Mouse (Mus musculus): ENCODE results near the gene BC051142. TPM values are rescaled to one million over a fixed set of nuclear protein-coding genes. Genes with fewer than 3 reads are reported as not detected.

The BC051142 gene
- polyA plus RNA-seq (2012; rRNA removed; ENCODE audit: low replicate concordance) = 0.99 and 1.6 TPM in 2 replicates

DNA sequence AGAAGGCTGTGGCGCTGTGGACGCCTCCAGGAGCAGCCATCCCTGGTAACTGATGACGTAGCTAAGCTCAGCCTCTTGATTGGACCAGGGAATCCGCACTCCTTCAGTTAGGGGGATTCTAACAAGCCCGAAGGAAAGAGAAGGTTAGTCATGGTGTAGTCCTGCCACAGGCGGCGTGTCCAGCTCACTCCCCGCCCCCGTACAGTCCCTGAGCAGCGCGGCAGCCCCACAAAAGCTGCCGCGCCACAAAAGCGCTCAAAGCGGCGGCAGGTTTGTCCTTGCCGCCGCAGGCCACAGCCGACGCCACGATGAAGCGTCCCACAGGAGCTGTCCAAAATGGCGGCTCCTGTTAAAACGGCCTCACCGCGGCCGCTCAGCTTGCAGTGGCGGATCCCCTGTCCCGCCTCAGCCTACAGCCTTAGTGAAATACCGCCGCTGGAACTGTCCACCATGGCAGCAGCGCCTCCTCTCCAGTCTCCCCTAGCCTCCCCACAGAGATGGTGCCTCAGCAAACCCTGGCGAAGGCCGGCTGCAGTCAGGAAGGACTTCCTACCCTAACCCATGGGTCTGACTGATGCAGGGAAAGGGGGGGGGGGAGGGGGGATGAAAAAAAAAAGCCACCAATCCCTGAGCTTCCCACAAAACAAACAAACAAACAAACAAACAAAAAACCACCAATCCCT lies at the start of gene BC051142:
BC051142 (plus strand) TSS at position 110 of the 683 bp plus-strand sequence.

DNA sequence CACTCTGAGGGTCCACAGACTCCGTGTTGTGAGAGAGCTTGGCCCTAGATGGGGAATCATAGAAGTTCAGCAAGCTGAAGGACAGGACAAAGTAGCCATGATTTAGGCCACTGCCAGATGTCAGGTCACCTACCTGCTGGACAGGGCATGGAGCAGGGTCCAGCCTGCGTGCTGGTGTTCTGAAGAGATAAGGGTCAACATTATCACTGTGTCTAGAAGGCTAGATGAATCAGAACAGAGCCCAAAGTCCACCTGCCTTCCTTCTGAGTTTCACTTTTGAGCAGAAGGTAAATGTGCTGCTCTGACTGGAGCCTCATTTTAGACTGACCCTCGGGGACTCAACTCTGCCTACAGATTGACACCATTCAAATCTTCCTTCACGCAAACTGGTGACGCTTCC lies 44.1 kb upstream of the BC051142 start, which contains the start of gene Btnl2:
Btnl2 (plus strand) TSS at position 284 of the 400 bp plus-strand sequence.

GRCm38 (mm10) chr17:34376847-34377246 lies 21.8 kb upstream of the BC051142 start, which contains the start of gene Btnl1:
Gene Btnl1 (plus strand): TSS chr17:34377132.

GRCm38 (mm10) chr17:34477238-34478013 lies 78.8 kb downstream of the BC051142 start, which contains the start of gene Btnl4:
Gene Btnl4 (minus strand): TSS chr17:34477318.

Other genes starting within 250 kb of the BC051142 start
- 243 and 276 TPM in 2 replicates for gene H2-DMb1, start 245.7 kb upstream of the BC051142 start, polyA plus RNA-seq (2012; rRNA removed; ENCODE audit: low replicate concordance)
- 81.6 and 135 TPM in 2 replicates for gene Tap1, start 211.3 kb upstream of the BC051142 start, polyA plus RNA-seq (2012; rRNA removed; ENCODE audit: low replicate concordance)
- gene Psmb9, start 211.1 kb upstream of the BC051142 start, polyA plus RNA-seq (2012; rRNA removed; ENCODE audit: low replicate concordance) = 108 and 188 TPM in 2 replicates
- 204 and 242 TPM in 2 replicates for gene Psmb8, start 201.1 kb upstream of the BC051142 start, polyA plus RNA-seq (2012; rRNA removed; ENCODE audit: low replicate concordance)
- gene Tap2, start 195.3 kb upstream of the BC051142 start, polyA plus RNA-seq (2012; rRNA removed; ENCODE audit: low replicate concordance) = 74.2 and 121 TPM in 2 replicates
- 117 and 123 TPM in 2 replicates for gene H2-Ob, start 159.9 kb upstream of the BC051142 start, polyA plus RNA-seq (2012; rRNA removed; ENCODE audit: low replicate concordance)
- gene H2-Ab1, start 141.1 kb upstream of the BC051142 start, polyA plus RNA-seq (2012; rRNA removed; ENCODE audit: low replicate concordance) = 2,992 and 3,635 TPM in 2 replicates
- 1,227 and 1,651 TPM in 2 replicates for gene H2-Aa, start 111.0 kb upstream of the BC051142 start, polyA plus RNA-seq (2012; rRNA removed; ENCODE audit: low replicate concordance)
- 606 and 611 TPM in 2 replicates for gene H2-Eb1, start 93.0 kb upstream of the BC051142 start, polyA plus RNA-seq (2012; rRNA removed; ENCODE audit: low replicate concordance)
- gene H2-Eb2, start 73.2 kb upstream of the BC051142 start, polyA plus RNA-seq (2012; rRNA removed; ENCODE audit: low replicate concordance) = 4.9 and 5.3 TPM in 2 replicates
- 1.8 and 3.7 TPM in 2 replicates for gene Btnl2, start 44.0 kb upstream of the BC051142 start, polyA plus RNA-seq (2012; rRNA removed; ENCODE audit: low replicate concordance)
- 0.20 TPM in 2 replicates for gene Btnl1, start 21.7 kb upstream of the BC051142 start, polyA plus RNA-seq (2012; rRNA removed; ENCODE audit: low replicate concordance)
- not detected in 2 replicates for gene Btnl4, start 78.5 kb downstream of the BC051142 start, polyA plus RNA-seq (2012; rRNA removed; ENCODE audit: low replicate concordance)
- not detected in 2 replicates for gene Btnl6, start 118.5 kb downstream of the BC051142 start, polyA plus RNA-seq (2012; rRNA removed; ENCODE audit: low replicate concordance)
- 24.6 and 49.4 TPM in 2 replicates for gene Notch4, start 165.4 kb downstream of the BC051142 start, polyA plus RNA-seq (2012; rRNA removed; ENCODE audit: low replicate concordance)
- gene Gpsm3, start 191.0 kb downstream of the BC051142 start, polyA plus RNA-seq (2012; rRNA removed; ENCODE audit: low replicate concordance) = 36.4 and 82.7 TPM in 2 replicates
- 51.4 and 73.4 TPM in 2 replicates for gene Pbx2, start 192.4 kb downstream of the BC051142 start, polyA plus RNA-seq (2012; rRNA removed; ENCODE audit: low replicate concordance)
- 3.5 and 7.0 TPM in 2 replicates for gene Ager, start 199.0 kb downstream of the BC051142 start, polyA plus RNA-seq (2012; rRNA removed; ENCODE audit: low replicate concordance)
- 70.5 and 113 TPM in 2 replicates for gene Rnf5, start 204.9 kb downstream of the BC051142 start, polyA plus RNA-seq (2012; rRNA removed; ENCODE audit: low replicate concordance)
- gene Agpat1, start 205.4 kb downstream of the BC051142 start, polyA plus RNA-seq (2012; rRNA removed; ENCODE audit: low replicate concordance) = 298 and 323 TPM in 2 replicates
- gene Egfl8, start 217.2 kb downstream of the BC051142 start, polyA plus RNA-seq (2012; rRNA removed; ENCODE audit: low replicate concordance) = 5.0 and 5.6 TPM in 2 replicates
- gene Ppt2, start 229.7 kb downstream of the BC051142 start, polyA plus RNA-seq (2012; rRNA removed; ENCODE audit: low replicate concordance) = 45.7 and 50.6 TPM in 2 replicates
- 16.4 and 33.2 TPM in 2 replicates for gene Prrt1, start 230.7 kb downstream of the BC051142 start, polyA plus RNA-seq (2012; rRNA removed; ENCODE audit: low replicate concordance)
- gene Fkbpl, start 245.9 kb downstream of the BC051142 start, polyA plus RNA-seq (2012; rRNA removed; ENCODE audit: low replicate concordance) = 4.5 and 7.3 TPM in 2 replicates
- 70.2 and 126 TPM in 2 replicates for gene Atf6b, start 248.3 kb downstream of the BC051142 start, polyA plus RNA-seq (2012; rRNA removed; ENCODE audit: low replicate concordance)

Measured in mammary gland, adult 2 months (tissue).